Mouse (Mus musculus) heart, adult 11 months (tissue): ENCODE measurements around the gene Cyp2j9.
A peak's percentile ranks its signal among the peaks of the same experiment; 100 is the strongest.
"Not testable (repeated sequence)": the region's sequence is repeated elsewhere in the genome, so short reads cannot be mapped to it uniquely, and the experiment has no call there.

Experiments
- DNase-seq: peaks from one replicate; pipeline ENCODE4 v3.0.0; 2022

Gene Cyp2j9

GRCm38 (mm10) chr4:96590911-96591790 is at the start of gene Cyp2j9:
TSS of gene Cyp2j9 (minus strand) at chr4:96591578.
- peak; percentile 99 for DNase-seq

GRCm38 (mm10) chr4:96635455-96635854 is 44.1 kb upstream of the Cyp2j9 start:
- DNase-seq: no peak

GRCm38 (mm10) chr4:96622474-96622873 is 31.1 kb upstream of the Cyp2j9 start:
- DNase-seq: no peak

GRCm38 (mm10) chr4:96591791-96592150 is 393 bp upstream of the Cyp2j9 start:
- no peak for DNase-seq

- no peak for DNase-seq
These were observed 9.8 kb downstream of the Cyp2j9 start for GRCm38 (mm10) chr4:96581425-96582088.

GRCm38 (mm10) chr4:96580351-96580750 is 11.0 kb downstream of the Cyp2j9 start:
- DNase-seq: not testable (repeated sequence)

GRCm38 (mm10) chr4:96569442-96569841 is 21.9 kb downstream of the Cyp2j9 start:
- DNase-seq: no peak

GRCm38 (mm10) chr4:96567988-96568387 is 23.4 kb downstream of the Cyp2j9 start:
- no peak for DNase-seq

GRCm38 (mm10) chr4:96565808-96566207 is 25.6 kb downstream of the Cyp2j9 start:
- DNase-seq: no peak

- no peak for DNase-seq
These were observed 30.9 kb downstream of the Cyp2j9 start for GRCm38 (mm10) chr4:96560464-96560863.

GRCm38 (mm10) chr4:96559781-96560180 is 31.6 kb downstream of the Cyp2j9 start:
- DNase-seq: no peak

- DNase-seq: peak; percentile 98
These were observed 38.1 kb downstream of the Cyp2j9 start, which contains the start of gene Cyp2j6 for GRCm38 (mm10) chr4:96553133-96553819. TSS of gene Cyp2j6 (minus strand) at chr4:96553661.

GRCm38 (mm10) chr4:96551619-96552018 is 39.8 kb downstream of the Cyp2j9 start:
- DNase-seq: no peak

- DNase-seq: no peak
These were observed 45.4 kb downstream of the Cyp2j9 start for GRCm38 (mm10) chr4:96545976-96546375.

- DNase-seq: no peak
These were observed 65.6 kb downstream of the Cyp2j9 start for GRCm38 (mm10) chr4:96525772-96526171.

GRCm38 (mm10) chr4:96522256-96522655 is 69.1 kb downstream of the Cyp2j9 start:
- peak; percentile 89 for DNase-seq
